Mouse (Mus musculus): ENCODE data around the gene Mmp14.
A peak's percentile ranks its signal among the peaks of the same experiment; 100 is the strongest.

The Mmp14 gene

GRCm38 (mm10) chr14:54435194-54435918, 3.9 kb downstream of the Mmp14 start:
- DNase-seq (ENCODE audit: low spot score) = no peak

GRCm38 (mm10) chr14:54439155-54439554, 7.7 kb downstream of the Mmp14 start:
- DNase-seq (ENCODE audit: low spot score) = no peak

GRCm38 (mm10) chr14:54439610-54440009, 8.2 kb downstream of the Mmp14 start:
- DNase-seq (ENCODE audit: low spot score) = no peak

- no peak for DNase-seq (ENCODE audit: low spot score)
These were observed 9.1 kb downstream of the Mmp14 start for GRCm38 (mm10) chr14:54440538-54440937.

GRCm38 (mm10) chr14:54441365-54441764, 10.0 kb downstream of the Mmp14 start:
- no peak for DNase-seq (ENCODE audit: low spot score)

GRCm38 (mm10) chr14:54442548-54442947, 11.1 kb downstream of the Mmp14 start:
- DNase-seq (ENCODE audit: low spot score) = no peak

GRCm38 (mm10) chr14:54443196-54443595, 11.8 kb downstream of the Mmp14 start:
- no peak for DNase-seq (ENCODE audit: low spot score)

GRCm38 (mm10) chr14:54443712-54444618, 12.6 kb downstream of the Mmp14 start:
- peak; percentile 27 for DNase-seq (ENCODE audit: low spot score)

- DNase-seq (ENCODE audit: low spot score) = no peak
These were observed 14.1 kb downstream of the Mmp14 start for GRCm38 (mm10) chr14:54445476-54445875.

- DNase-seq (ENCODE audit: low spot score) = no peak
These were observed 22.2 kb downstream of the Mmp14 start for GRCm38 (mm10) chr14:54453566-54453965.

GRCm38 (mm10) chr14:54454669-54455528, 23.5 kb downstream of the Mmp14 start:
- DNase-seq (ENCODE audit: low spot score) = no peak

- no peak for DNase-seq (ENCODE audit: low spot score)
These were observed 26.6 kb downstream of the Mmp14 start for GRCm38 (mm10) chr14:54457907-54458569.

GRCm38 (mm10) chr14:54462146-54462545, 30.7 kb downstream of the Mmp14 start:
- no peak for DNase-seq (ENCODE audit: low spot score)

- no peak for DNase-seq (ENCODE audit: low spot score)
These were observed 31.9 kb downstream of the Mmp14 start for GRCm38 (mm10) chr14:54463108-54463958.

GRCm38 (mm10) chr14:54463959-54464292, 32.5 kb downstream of the Mmp14 start, which contains the start of gene Lrp10:
Gene Lrp10 (plus strand): TSS chr14:54464137.
- peak; percentile 89 for DNase-seq (ENCODE audit: low spot score)

- DNase-seq (ENCODE audit: low spot score) = peak; percentile 74
These were observed 33.0 kb downstream of the Mmp14 start for GRCm38 (mm10) chr14:54464293-54465005.

- no peak for DNase-seq (ENCODE audit: low spot score)
These were observed 40.1 kb downstream of the Mmp14 start for GRCm38 (mm10) chr14:54471467-54471866.

GRCm38 (mm10) chr14:54472671-54473070, 41.3 kb downstream of the Mmp14 start:
- DNase-seq (ENCODE audit: low spot score) = peak; percentile 38

GRCm38 (mm10) chr14:54474744-54475143, 43.3 kb downstream of the Mmp14 start:
- DNase-seq (ENCODE audit: low spot score) = no peak

Data from MN1 (cell line).